Mouse (Mus musculus) G1E-ER4 (cell line): ENCODE results near the gene Parvb. TPM values are rescaled to one million over a fixed set of nuclear protein-coding genes. Genes with fewer than 3 reads are reported as not detected.

ENCODE experiments used
- GATA1 ChIP-seq: IDR thresholded peaks from one replicate; pipeline ENCODE4 v1.8.0; 2012; ENCODE audit warnings: low read length, inconsistent platforms
- polyA plus RNA-seq: library from polyadenylated mRNA; stranded (reverse); fragments of >175 nt; gene quantifications from 2 replicates; pipeline ENCODE4 v1.2.3, GENCODE M21; 2012

The Parvb gene
- polyA plus RNA-seq, 1 experiment: 0.02 TPM

- no peak for TF ChIP-seq GATA1
Observed at GRCm38 (mm10) chr15:84262630-84263029, 30.8 kb downstream of the Parvb start.

GRCm38 (mm10) chr15:84263573-84263972, 31.7 kb downstream of the Parvb start:
- no peak for TF ChIP-seq GATA1

DNA sequence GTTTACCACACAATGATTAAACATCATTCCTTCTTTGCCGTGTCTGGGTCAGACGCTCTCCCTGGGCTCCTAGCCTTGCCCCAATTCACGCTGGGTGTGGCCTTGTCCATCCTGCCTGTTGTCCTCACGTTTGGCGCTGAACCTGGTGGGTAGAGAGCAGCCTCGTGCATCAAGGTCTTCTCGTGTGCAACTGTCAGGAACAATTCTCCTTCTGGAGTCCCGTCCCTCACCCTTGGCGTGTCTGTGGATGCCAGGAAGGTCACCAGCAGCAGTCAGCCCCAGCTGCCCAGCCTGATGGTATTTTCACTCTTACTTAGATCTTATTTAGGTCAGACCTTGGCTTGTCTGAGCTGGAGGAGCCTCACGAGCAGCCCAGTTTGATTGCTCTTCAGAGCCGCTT, 33.3 kb downstream of the Parvb start:
- TF ChIP-seq GATA1: no peak

- TF ChIP-seq GATA1: no peak
Observed at GRCm38 (mm10) chr15:84266290-84266689, 34.4 kb downstream of the Parvb start.

GRCm38 (mm10) chr15:84267720-84268260, 35.9 kb downstream of the Parvb start:
- TF ChIP-seq GATA1: no peak

DNA sequence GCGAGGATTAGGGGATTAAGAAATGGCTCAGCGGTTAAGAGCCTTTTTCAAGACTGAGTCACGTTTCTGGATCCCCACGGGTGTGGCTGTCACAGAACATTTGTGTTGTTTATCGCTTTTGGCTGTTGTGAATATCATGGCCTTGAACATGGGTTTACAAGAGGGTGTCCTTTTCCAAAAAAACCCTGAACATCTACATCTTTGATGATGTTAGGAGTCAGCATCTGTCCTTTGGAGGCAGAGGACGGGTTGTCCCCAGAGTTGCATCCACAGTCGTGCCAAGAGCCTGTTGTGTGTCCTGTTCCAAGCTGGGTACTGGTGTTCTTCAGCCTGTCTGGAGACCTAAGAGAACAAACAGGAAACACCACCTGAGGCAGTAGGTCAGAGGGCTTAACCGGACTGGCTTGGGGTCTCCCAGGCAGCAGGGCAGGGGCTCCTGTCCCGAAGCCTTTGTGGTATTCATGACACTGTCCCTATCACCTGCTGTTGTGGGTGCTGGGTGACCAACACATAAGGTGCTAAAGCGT, 37.3 kb downstream of the Parvb start:
- no peak for TF ChIP-seq GATA1

GRCm38 (mm10) chr15:84270032-84270431, 38.2 kb downstream of the Parvb start:
- no peak for TF ChIP-seq GATA1

DNA sequence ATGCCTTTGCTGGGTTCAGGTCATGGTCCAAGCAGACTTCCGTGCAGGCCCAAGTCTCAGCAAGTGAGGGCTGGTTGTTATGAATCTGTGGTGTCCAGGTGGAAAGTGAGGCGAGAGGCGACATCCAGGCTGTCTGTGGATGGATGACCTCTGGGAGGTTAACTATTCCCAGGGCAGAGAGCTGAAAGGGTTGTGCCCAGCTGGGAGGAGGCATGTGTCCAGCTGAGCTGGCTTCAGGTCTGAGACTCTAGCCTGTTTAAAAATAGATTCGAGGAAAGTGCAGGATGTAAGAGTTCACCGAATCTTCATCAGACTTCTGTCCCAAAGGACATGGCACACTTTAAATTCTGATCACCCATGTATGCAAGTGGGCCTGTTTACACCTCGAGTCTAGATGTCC, 38.6 kb downstream of the Parvb start:
- TF ChIP-seq GATA1: no peak

DNA sequence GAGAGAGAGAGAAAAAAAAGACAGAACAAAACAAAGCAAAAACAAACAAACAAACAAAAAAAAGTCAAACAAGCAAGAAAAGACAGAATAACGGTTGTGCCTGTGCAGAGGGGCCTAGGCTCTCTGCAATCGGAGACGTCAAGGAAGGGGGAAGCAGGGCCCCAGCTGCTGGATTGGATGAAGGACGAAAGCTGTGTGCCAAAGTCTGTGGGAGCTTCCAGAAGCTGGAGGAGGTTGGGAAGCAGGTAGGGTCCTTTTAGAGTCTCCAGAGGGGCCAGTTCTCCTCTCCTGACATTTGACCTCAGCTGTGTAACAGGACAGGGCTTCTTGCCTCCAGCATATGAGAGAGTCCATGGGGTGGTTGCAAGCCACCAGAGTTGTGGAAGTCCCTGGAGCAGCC, 44.2 kb downstream of the Parvb start:
- no peak for TF ChIP-seq GATA1

- no peak for TF ChIP-seq GATA1
Observed at GRCm38 (mm10) chr15:84278091-84278490, 46.2 kb downstream of the Parvb start.

GRCm38 (mm10) chr15:84278656-84279055, 46.8 kb downstream of the Parvb start:
- no peak for TF ChIP-seq GATA1

DNA sequence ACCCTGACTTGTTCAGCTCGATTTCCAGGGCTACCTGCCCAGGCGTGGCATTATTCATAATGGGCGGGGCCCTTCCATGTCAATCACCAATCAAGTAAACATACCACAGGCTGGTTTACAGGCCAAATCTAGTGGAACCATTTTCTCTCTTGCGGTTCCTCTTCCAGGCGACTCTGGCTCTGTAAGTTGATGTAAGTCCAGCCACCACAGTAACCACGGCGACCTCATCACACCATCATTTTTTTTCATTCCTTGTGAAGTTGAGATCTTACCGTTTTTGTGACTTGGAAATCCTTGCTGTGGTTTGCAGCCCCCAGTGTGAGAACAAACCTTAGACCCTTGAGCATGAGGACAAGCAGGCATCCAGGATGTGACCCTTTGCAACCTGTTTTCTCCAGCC, 48.5 kb downstream of the Parvb start:
- no peak for TF ChIP-seq GATA1

DNA sequence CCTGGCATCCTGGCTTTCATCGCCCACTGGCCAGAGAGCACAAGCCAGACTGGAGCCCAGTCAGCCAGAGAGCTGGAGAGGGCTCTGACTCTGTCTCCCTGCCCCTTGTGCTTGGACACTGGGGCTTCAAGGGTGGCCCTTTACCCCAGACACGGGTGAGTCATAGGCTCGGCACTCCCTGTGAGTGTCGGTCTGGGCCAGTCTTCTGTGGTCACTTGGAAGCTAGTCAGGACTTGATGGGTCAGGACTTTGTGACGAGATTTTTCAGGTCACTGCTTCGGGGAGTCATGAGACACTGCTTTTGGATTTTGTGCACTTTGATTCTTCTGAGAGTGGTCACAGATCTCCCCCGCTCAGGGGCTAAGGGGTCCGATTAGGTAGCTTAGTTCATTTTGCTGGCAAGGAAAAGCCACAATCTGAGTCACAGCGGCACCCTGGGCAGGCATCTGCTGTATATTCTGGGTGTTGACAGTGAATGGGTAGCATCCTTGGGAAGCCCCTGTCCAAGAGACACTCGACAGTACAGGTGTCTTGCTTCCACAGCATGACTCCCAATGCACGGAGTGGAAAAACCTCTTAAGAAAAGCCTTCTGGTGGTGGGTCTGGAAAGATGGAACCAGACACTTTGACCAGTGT, 49.0 kb downstream of the Parvb start:
- no peak for TF ChIP-seq GATA1

- no peak for TF ChIP-seq GATA1
Observed at GRCm38 (mm10) chr15:84282206-84283085, 50.6 kb downstream of the Parvb start.

DNA sequence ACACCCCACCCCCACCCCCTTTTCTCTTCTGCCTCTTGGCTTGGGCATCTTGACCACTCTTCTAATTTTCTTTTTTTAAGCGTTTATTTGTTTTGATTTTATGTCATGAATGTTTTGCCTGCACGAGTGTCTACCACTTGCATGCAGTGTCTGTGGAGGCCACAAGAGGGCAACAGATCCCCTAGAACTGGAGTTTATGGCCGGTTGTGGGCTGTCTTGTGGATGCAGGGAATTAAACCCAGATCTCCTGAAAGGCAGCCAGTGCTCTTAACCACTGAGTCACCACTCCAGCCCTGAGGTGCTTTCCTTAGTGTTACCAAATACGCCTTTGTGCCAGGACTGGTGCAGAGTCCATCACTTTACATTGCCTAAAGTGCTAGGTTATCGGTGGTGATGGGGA, 52.2 kb downstream of the Parvb start:
- no peak for TF ChIP-seq GATA1

- TF ChIP-seq GATA1: no peak
Observed at GRCm38 (mm10) chr15:84285453-84285852, 53.6 kb downstream of the Parvb start.
